Mouse (Mus musculus): ENCODE data around the gene Mob1b. TPM values are rescaled to one million over a fixed set of nuclear protein-coding genes. Genes with fewer than 3 reads are reported as not detected.

Gene Mob1b
- polyA plus RNA-seq, 1 experiment, result 22.0 TPM

- no peaks in the 10 kb centered on the region for H3K9me3 ChIP-seq
- H3K27me3 ChIP-seq (replicated peaks), result peaks cover 38% of the 10 kb centered on the region
- TF ChIP-seq GATA1 (IDR thresholded peaks at IDR 0.05; ENCODE audit: borderline replicate concordance, low read length) (no peak), FLI1 (IDR thresholded peaks at IDR 0.05; ENCODE audit: low read length) (no peak)
- H3K36me3 ChIP-seq (replicated peaks; ENCODE audit: low read length), result no peaks in the 10 kb centered on the region
- H3K4me1 ChIP-seq, result peaks cover 32% of the 10 kb centered on the region
- H3K4me3 ChIP-seq (replicated peaks), result no peak overlapping the region
Observed at GRCm38 (mm10) chr5:88685745-88686299, 34.8 kb upstream of the Mob1b start.

- peaks cover 33% of the 10 kb centered on the region for H3K27me3 ChIP-seq (replicated peaks)
Observed at GRCm38 (mm10) chr5:88687996-88688406, 32.7 kb upstream of the Mob1b start.

GRCm38 (mm10) chr5:88688583-88689187 lies 32.0 kb upstream of the Mob1b start:
- Histone ChIP-seq H3K9me3 (no peaks in the 10 kb centered on the region), H3K4me3 (replicated peaks) (peak overlapping the region; percentile 31), H3K27me3 (replicated peaks) (peaks cover 27% of the 10 kb centered on the region), H3K4me1 (peaks cover 32% of the 10 kb centered on the region), H3K36me3 (replicated peaks; ENCODE audit: low read length) (no peaks in the 10 kb centered on the region)
- TF ChIP-seq FLI1 (IDR thresholded peaks at IDR 0.05; ENCODE audit: low read length) (no peak), GATA1 (IDR thresholded peaks at IDR 0.05; ENCODE audit: borderline replicate concordance, low read length) (no peak)

More at GRCm38 (mm10) chr5:88687996-88688406, 32.7 kb upstream of the Mob1b start:
- TF ChIP-seq FLI1 (IDR thresholded peaks at IDR 0.05; ENCODE audit: low read length), result no peak
- TF ChIP-seq GATA1 (IDR thresholded peaks at IDR 0.05; ENCODE audit: borderline replicate concordance, low read length), result no peak
- Histone ChIP-seq H3K4me3 (replicated peaks) (no peak overlapping the region), H3K9me3 (no peaks in the 10 kb centered on the region), H3K4me1 (peaks cover 32% of the 10 kb centered on the region), H3K36me3 (replicated peaks; ENCODE audit: low read length) (no peaks in the 10 kb centered on the region)

DNA sequence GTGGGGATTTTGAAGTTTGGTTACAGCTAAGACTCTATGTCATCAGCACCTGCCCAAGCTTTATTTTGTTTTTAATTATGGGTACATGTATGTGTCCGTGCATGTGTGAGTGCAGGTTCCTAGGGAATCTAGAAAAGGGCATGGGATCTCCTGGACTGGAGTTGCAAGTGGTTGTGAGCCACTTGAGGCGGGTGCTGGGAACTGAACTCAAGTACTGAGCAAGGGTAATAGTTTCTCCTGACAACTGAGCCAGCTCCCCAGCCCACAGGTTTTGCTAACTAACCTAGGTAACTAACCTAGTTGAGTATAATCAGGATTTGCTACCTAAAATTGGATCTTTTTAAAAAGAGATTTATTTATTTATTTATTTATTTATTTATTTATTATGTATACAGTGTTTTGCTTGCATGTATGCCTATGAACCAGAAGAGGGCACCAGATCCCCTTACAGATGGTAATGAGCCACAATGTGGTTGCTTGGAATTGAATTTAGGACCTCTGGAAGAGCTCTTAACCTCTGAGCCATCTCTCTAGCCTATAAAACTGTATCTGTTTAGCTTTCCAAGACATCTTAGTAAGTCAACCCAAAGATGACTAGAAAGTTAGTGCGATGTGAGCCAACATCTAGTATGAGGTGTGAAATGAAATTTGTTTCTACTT lies 31.2 kb upstream of the Mob1b start:
- TF ChIP-seq GATA1 (IDR thresholded peaks at IDR 0.05; ENCODE audit: borderline replicate concordance, low read length) (no peak), FLI1 (IDR thresholded peaks at IDR 0.05; ENCODE audit: low read length) (no peak)
- H3K4me1 ChIP-seq, result peaks cover 32% of the 10 kb centered on the region
- no peak overlapping the region for H3K4me3 ChIP-seq (replicated peaks)

DNA sequence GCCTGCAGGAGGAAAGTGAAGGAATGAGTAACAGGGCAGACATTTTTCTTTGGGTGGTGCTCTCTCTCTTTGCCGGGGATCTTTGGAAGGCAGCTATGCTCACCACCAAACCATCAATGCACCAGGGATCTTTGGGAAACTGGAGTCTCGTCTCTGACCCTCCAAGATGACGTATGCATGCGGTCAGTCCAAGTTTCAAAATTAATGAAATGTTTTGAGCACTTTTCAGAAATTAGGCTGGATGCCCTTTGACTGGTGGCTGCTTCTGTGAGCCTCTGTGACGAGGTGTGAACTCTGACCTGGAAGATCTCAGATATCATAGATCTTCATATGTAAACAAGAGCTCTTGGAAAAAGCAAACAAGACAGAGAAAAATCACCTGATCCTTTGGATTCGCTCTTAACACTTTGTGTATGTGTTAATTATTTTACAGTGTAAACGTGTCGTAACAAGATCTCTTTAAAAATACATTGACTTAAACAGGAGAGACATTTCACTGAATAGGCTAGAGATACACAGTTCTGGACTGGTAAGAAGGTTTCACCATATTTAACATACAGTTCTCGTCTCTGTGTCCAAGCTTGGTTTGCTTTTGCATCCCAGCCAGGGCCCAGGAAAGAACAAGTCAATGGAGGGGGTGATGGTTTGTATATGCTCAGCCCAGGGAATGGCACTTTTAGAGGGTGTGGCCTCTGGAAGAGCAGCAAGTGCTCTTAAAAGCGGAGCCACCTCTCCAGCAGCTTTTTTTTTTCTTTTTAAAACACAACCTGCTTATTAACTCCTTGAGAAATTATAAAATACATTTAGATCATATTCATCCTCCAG lies 29.8 kb upstream of the Mob1b start:
- H3K9me3 ChIP-seq, result no peaks in the 10 kb centered on the region
- H3K4me3 ChIP-seq (replicated peaks), result no peak overlapping the region
- TF ChIP-seq FLI1 (IDR thresholded peaks at IDR 0.05; ENCODE audit: low read length) (no peak), GATA1 (IDR thresholded peaks at IDR 0.05; ENCODE audit: borderline replicate concordance, low read length) (no peak)
- peaks cover 25% of the 10 kb centered on the region for H3K4me1 ChIP-seq
- H3K27me3 ChIP-seq (replicated peaks), result peaks cover 9% of the 10 kb centered on the region
- H3K36me3 ChIP-seq (replicated peaks; ENCODE audit: low read length), result no peaks in the 10 kb centered on the region

More for the DNA sequence above, 31.2 kb upstream of the Mob1b start:
- no peaks in the 10 kb centered on the region for H3K36me3 ChIP-seq (replicated peaks; ENCODE audit: low read length)
- no peaks in the 10 kb centered on the region for H3K9me3 ChIP-seq
- H3K27me3 ChIP-seq (replicated peaks), result peaks cover 20% of the 10 kb centered on the region

DNA sequence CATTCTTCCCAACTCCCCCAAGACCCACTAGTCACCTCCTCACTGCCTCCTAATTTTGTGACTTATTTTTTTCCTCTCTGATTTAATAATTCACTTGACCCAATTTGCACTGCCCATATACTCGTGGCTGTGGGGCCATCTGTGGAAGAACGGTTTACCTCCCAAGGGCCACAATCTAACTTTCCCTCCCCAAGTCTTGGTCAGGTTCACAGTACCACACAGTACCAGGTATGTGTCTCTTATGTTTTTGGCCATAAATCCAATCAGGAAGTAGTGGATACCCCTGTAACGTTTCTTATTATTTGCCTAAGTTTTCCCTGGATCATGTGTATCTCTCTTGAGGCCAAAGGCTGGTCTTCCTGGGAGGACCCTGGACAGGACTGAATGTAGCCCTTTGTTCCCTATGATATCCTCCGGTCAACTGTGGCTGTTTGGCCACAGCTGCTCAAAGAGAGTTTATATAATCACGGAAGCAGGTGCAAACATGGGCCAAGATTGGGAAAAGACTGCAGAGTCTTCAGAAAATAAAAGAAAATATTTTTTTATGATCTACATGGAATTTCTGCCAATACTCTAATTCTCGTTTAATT lies 29.1 kb upstream of the Mob1b start:
- Histone ChIP-seq H3K9me3 (no peaks in the 10 kb centered on the region), H3K4me3 (replicated peaks) (no peak overlapping the region), H3K27me3 (replicated peaks) (peaks cover 8% of the 10 kb centered on the region), H3K36me3 (replicated peaks; ENCODE audit: low read length) (no peaks in the 10 kb centered on the region), H3K4me1 (peaks cover 25% of the 10 kb centered on the region)
- TF ChIP-seq FLI1 (IDR thresholded peaks at IDR 0.05; ENCODE audit: low read length), result no peak
- TF ChIP-seq GATA1 (IDR thresholded peaks at IDR 0.05; ENCODE audit: borderline replicate concordance, low read length), result no peak

- Histone ChIP-seq H3K36me3 (replicated peaks; ENCODE audit: low read length) (no peaks in the 10 kb centered on the region), H3K4me1 (peaks cover 21% of the 10 kb centered on the region), H3K4me3 (replicated peaks) (no peak overlapping the region), H3K9me3 (no peaks in the 10 kb centered on the region), H3K27me3 (replicated peaks) (peaks cover 3% of the 10 kb centered on the region)
- no peak for TF ChIP-seq GATA1 (IDR thresholded peaks at IDR 0.05; ENCODE audit: borderline replicate concordance, low read length)
- TF ChIP-seq FLI1 (IDR thresholded peaks at IDR 0.05; ENCODE audit: low read length), result no peak
Observed at GRCm38 (mm10) chr5:88692586-88692985, 28.1 kb upstream of the Mob1b start.

GRCm38 (mm10) chr5:88693057-88693456 lies 27.6 kb upstream of the Mob1b start:
- peaks cover 16% of the 10 kb centered on the region for H3K4me1 ChIP-seq
- H3K4me3 ChIP-seq (replicated peaks), result no peak overlapping the region
- no peaks in the 10 kb centered on the region for H3K9me3 ChIP-seq
- H3K36me3 ChIP-seq (replicated peaks; ENCODE audit: low read length), result no peaks in the 10 kb centered on the region
- peaks cover 3% of the 10 kb centered on the region for H3K27me3 ChIP-seq (replicated peaks)
- no peak for TF ChIP-seq GATA1 (IDR thresholded peaks at IDR 0.05; ENCODE audit: borderline replicate concordance, low read length)
- no peak for TF ChIP-seq FLI1 (IDR thresholded peaks at IDR 0.05; ENCODE audit: low read length)

GRCm38 (mm10) chr5:88697291-88697690 lies 23.4 kb upstream of the Mob1b start:
- Histone ChIP-seq H3K27me3 (replicated peaks) (peaks cover 9% of the 10 kb centered on the region), H3K4me1 (no peaks in the 10 kb centered on the region), H3K9me3 (no peaks in the 10 kb centered on the region), H3K36me3 (replicated peaks; ENCODE audit: low read length) (no peaks in the 10 kb centered on the region), H3K4me3 (replicated peaks) (no peak overlapping the region)
- TF ChIP-seq GATA1 (IDR thresholded peaks at IDR 0.05; ENCODE audit: borderline replicate concordance, low read length), result no peak

Data from megakaryocyte, embryonic 14.5 days (primary cell).